Comparison of ENCODE assay signal across 28 mouse cellular contexts in the genomic region with DNA sequence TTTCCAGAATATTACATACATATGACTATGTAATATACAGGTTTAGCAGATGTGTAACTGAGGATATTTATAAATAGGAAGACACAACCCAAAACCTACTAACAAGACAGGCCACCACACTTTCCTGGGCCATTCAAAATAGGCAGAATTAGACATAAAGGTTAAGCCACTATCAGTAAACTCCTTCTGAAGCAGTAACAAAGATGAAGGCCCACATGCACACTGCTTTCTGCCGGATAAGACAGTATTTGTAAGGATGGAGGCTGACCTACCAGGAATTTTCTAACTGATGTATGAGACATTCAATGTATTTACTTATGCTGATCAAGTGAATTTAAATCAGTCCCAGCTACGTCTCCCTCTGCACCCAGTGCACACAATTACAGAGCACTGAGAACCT. TPM values are rescaled to one million over a fixed set of nuclear protein-coding genes. Genes with fewer than 3 reads are reported as not detected.
DNase-seq lines count a peak whose midpoint lies in the region; ATAC-seq and TF ChIP-seq lines count a peak whose summit lies in the region.
"Had no signal": no experiment of that assay in that cellular context is flagged by ENCODE, and none has a peak within 500 bp of the region (broad histone marks: within the 10 kb centered on the region; RNA-seq: fewer than 3 reads in every experiment).

No protein-coding gene starts in this region.

- no peak for ATAC-seq in lung, embryonic 14.5 days (ENCODE audit: insufficient read depth)
- ATAC-seq in intestine, embryonic 14.5 days (replicated peaks; ENCODE audit: low FRiP score, low TSS enrichment, low read depth), result no peak
- ATAC-seq: forebrain, embryonic 13.5 days; inflammation-experienced regulatory T-cells, adult 6 months; midbrain, embryonic 15.5 days had no signal

- H3K27ac ChIP-seq in lung, embryonic 14.5 days (ENCODE audit: low read depth), result no peak overlapping the region
- no peak overlapping the region for H3K27ac ChIP-seq in MEL (ENCODE audit: control insufficient read depth, low read depth, low read length)
- no peak overlapping the region for H3K27ac ChIP-seq in intestine, embryonic 14.5 days (ENCODE audit: low read depth)
- H3K27ac ChIP-seq in small intestine, adult 2 months (ENCODE audit: insufficient read depth, low read depth, low read length), result no peak overlapping the region
- H3K27ac ChIP-seq: forebrain, embryonic 13.5 days; hindbrain, embryonic 10.5 days; hindbrain, embryonic 15.5 days; midbrain, embryonic 10.5 days; midbrain, embryonic 15.5 days; neural tube, embryonic 15.5 days had no signal

- no peaks in the 10 kb centered on the region for H3K79me2 ChIP-seq in MEL (ENCODE audit: control insufficient read depth, insufficient read depth, low read length, poor library complexity)

- H3K36me3 ChIP-seq in lung, embryonic 14.5 days (ENCODE audit: insufficient read depth), result no peaks in the 10 kb centered on the region
- no peaks in the 10 kb centered on the region for H3K36me3 ChIP-seq in MEL (ENCODE audit: control insufficient read depth in 1 of 2, insufficient read depth in 2 of 2, low read length in 2 of 2)
- no peaks in the 10 kb centered on the region for H3K36me3 ChIP-seq in intestine, embryonic 14.5 days (ENCODE audit: control insufficient read depth, insufficient read depth, low read length)
- H3K36me3 ChIP-seq in small intestine, adult 2 months (ENCODE audit: control insufficient read depth, insufficient read depth, low read length), result 0 out of 2 replicates have a peak, but pooled peaks cover 3% of the 10 kb centered on the region
- H3K36me3 ChIP-seq: hindbrain, embryonic 10.5 days; hindbrain, embryonic 15.5 days; midbrain, embryonic 10.5 days; midbrain, embryonic 15.5 days; neural tube, embryonic 15.5 days had no signal

- 72% methylated on average over 2 of the region's 2 CpGs for WGBS in lung, embryonic 14.5 days
- 66% methylated on average over 2 of the region's 2 CpGs for WGBS in intestine, embryonic 14.5 days
- whole genome bisulfite sequencing in small intestine, adult 2 months, result 38% methylated on average over 2 of the region's 2 CpGs

- no peak for TF ChIP-seq CTCF in lung, embryonic 14.5 days (IDR thresholded peaks at IDR 0.05; ENCODE audit: low read depth)
- no peak for TF ChIP-seq CTCF in MEL (IDR thresholded peaks at IDR 0.05 in 2 of 3, conservative IDR thresholded peaks at IDR 0.05 in 1 of 3; ENCODE audit: control insufficient read depth in 1 of 3, insufficient read depth in 1 of 3, low read depth in 2 of 3, low read length in 3 of 3, poor library complexity in 1 of 3, severe bottlenecking in 1 of 3)
- no peak for TF ChIP-seq CTCF in small intestine, adult 2 months (IDR thresholded peaks at IDR 0.05; ENCODE audit: extremely low read depth, insufficient read length, insufficient replicate concordance, low read depth, low read length)

- no peak overlapping the region for H3K4me3 ChIP-seq in lung, embryonic 14.5 days (ENCODE audit: low read depth, low read length)
- H3K4me3 ChIP-seq in MEL (ENCODE audit: control insufficient read depth in 1 of 2, insufficient read depth in 1 of 2, low read depth in 2 of 2, low read length in 2 of 2), result no peak overlapping the region
- no peak overlapping the region for H3K4me3 ChIP-seq in intestine, embryonic 14.5 days (ENCODE audit: low read depth, low read length)
- H3K4me3 ChIP-seq in small intestine, adult 2 months (ENCODE audit: low read depth, low read length), result peak overlapping the region; percentile 44
- H3K4me3 ChIP-seq: forebrain, embryonic 13.5 days; hindbrain, embryonic 10.5 days; hindbrain, embryonic 15.5 days; midbrain, embryonic 10.5 days; midbrain, embryonic 15.5 days; neural tube, embryonic 15.5 days had no signal

- TF ChIP-seq EP300 in MEL (IDR thresholded peaks at IDR 0.05; ENCODE audit: low read depth in 1 of 2, low read length in 2 of 2), result peak in 1 of 2 experiments; percentile 31; a peak in 1 of 4 replicates

- no peaks in the 10 kb centered on the region for H3K4me1 ChIP-seq in lung, embryonic 14.5 days (ENCODE audit: insufficient read depth)
- no peaks in the 10 kb centered on the region for H3K4me1 ChIP-seq in MEL (ENCODE audit: control insufficient read depth in 1 of 2, insufficient read depth in 2 of 2, low read length in 2 of 2)
- H3K4me1 ChIP-seq in intestine, embryonic 14.5 days (replicated peaks; ENCODE audit: control insufficient read depth, insufficient read depth, low read length), result no peaks in the 10 kb centered on the region
- 0 out of 2 replicates have a peak, but pooled peaks cover 4% of the 10 kb centered on the region for H3K4me1 ChIP-seq in small intestine, adult 2 months (ENCODE audit: control insufficient read depth, insufficient read depth, insufficient read length, low read length)
- H3K4me1 ChIP-seq: forebrain, embryonic 13.5 days; hindbrain, embryonic 15.5 days; midbrain, embryonic 15.5 days; neural tube, embryonic 15.5 days had no signal

- H3K9me3 ChIP-seq in lung, embryonic 14.5 days (ENCODE audit: low read depth, low read length), result no peaks in the 10 kb centered on the region
- H3K9me3 ChIP-seq in MEL (replicated peaks; ENCODE audit: insufficient read depth, low read length), result no peaks in the 10 kb centered on the region
- no peaks in the 10 kb centered on the region for H3K9me3 ChIP-seq in intestine, embryonic 14.5 days (ENCODE audit: control insufficient read depth, low read length)
- H3K9me3 ChIP-seq: forebrain, embryonic 13.5 days; hindbrain, embryonic 10.5 days; hindbrain, embryonic 15.5 days; midbrain, embryonic 10.5 days; midbrain, embryonic 15.5 days; neural tube, embryonic 15.5 days had no signal

- no peak for DNase-seq in lung, embryonic 14.5 days
- DNase-seq in lung, adult 18-20 months, result no peak
- DNase-seq in MEL (ENCODE audit: low read depth, low spot score) (peak; percentile 10), MN1 (ENCODE audit: low spot score) (no peak)
- DNase-seq in intestine, embryonic 14.5 days (ENCODE audit: low spot score), result no peak
- no peak for DNase-seq in adrenal gland, adult 2 months
- DNase-seq: adrenal gland, postnatal 10 days; B cell, adult 2 months; cerebellum, adult 8-10 months; cerebellum, postnatal 25 days; gastrocnemius, postnatal 14 days; heart, postnatal 14 days; kidney, postnatal 14 days; liver; lung, postnatal 14 days; right cerebral cortex, postnatal 25 days; spleen, adult 18-20 months; thymus, adult 18-20 months; thymus, postnatal 36 days had no signal

- no peak for TF ChIP-seq POLR2A in MEL (IDR thresholded peaks at IDR 0.05; ENCODE audit: control insufficient read depth in 1 of 2, insufficient read depth in 1 of 2, low read depth in 1 of 2, low read length in 2 of 2, poor library complexity in 1 of 2)
- TF ChIP-seq POLR2A in small intestine, adult 2 months (IDR thresholded peaks at IDR 0.05; ENCODE audit: low read depth, low read length), result no peak

- no peak overlapping the region for H3K9ac ChIP-seq in lung, embryonic 14.5 days
- H3K9ac ChIP-seq in MEL (ENCODE audit: control insufficient read depth, low read depth, low read length, poor library complexity, severe bottlenecking), result no peak overlapping the region
- H3K9ac ChIP-seq in intestine, embryonic 14.5 days (ENCODE audit: low read length), result no peak overlapping the region
- H3K9ac ChIP-seq: forebrain, embryonic 13.5 days; hindbrain, embryonic 15.5 days; midbrain, embryonic 15.5 days; neural tube, embryonic 15.5 days had no signal

- TF ChIP-seq RAD21 in MEL (IDR thresholded peaks at IDR 0.05; ENCODE audit: low read depth, low read length), result no peak

- no peaks in the 10 kb centered on the region for H3K27me3 ChIP-seq in lung, embryonic 14.5 days (ENCODE audit: insufficient read depth, low read length)
- peaks cover 0 to 8% of the 10 kb centered on the region in 2 experiments; a peak in 2 of 4 replicates for H3K27me3 ChIP-seq in MEL (ENCODE audit: control insufficient read depth in 1 of 2, insufficient read depth in 2 of 2, low read length in 2 of 2)
- no peaks in the 10 kb centered on the region for H3K27me3 ChIP-seq in intestine, embryonic 14.5 days (replicated peaks; ENCODE audit: control insufficient read depth, insufficient read depth, low read length)
- H3K27me3 ChIP-seq in small intestine, adult 2 months (ENCODE audit: control insufficient read depth, insufficient read depth, low read length), result no peaks in the 10 kb centered on the region
- H3K27me3 ChIP-seq: forebrain, embryonic 13.5 days; hindbrain, embryonic 15.5 days; midbrain, embryonic 15.5 days; neural tube, embryonic 15.5 days had no signal

- peak overlapping the region; percentile 48; the same call in 1 of the 2 replicates for H3K4me2 ChIP-seq in lung, embryonic 14.5 days
- H3K4me2 ChIP-seq in intestine, embryonic 14.5 days (ENCODE audit: low read length), result peak overlapping the region; percentile 31; the same call in 1 of the 2 replicates
- H3K4me2 ChIP-seq: forebrain, embryonic 13.5 days; hindbrain, embryonic 15.5 days; midbrain, embryonic 15.5 days; neural tube, embryonic 15.5 days had no signal

TF ChIP-seq in MEL, 35 proteins besides CTCF, POLR2A, EP300 and RAD21:
- no peak for TF ChIP-seq MAFK (IDR thresholded peaks at IDR 0.05; ENCODE audit: borderline replicate concordance, low read depth, low read length)
- TF ChIP-seq GATA1 (IDR thresholded peaks at IDR 0.05; ENCODE audit: low read depth, low read length), result peak; percentile 23; the same call in 1 of the 2 replicates
TF ChIP-seq in MEL: peak in this region for 1.

RNA-seq across cellular contexts. Expression of a gene that starts 55.4 kb away (rescaled TPM):
- polyA plus RNA-seq in lung, embryonic 14.5 days (2014; fragmentation: Nextera tagmentation; extraction: Ambion mirVana), result 8.1 and 8.5 TPM in 2 replicates
- total RNA-seq in MEL (2012; rRNA removed), result not detected in 2 replicates
- polyA plus RNA-seq in MEL (2012; ENCODE audit: insufficient read depth in 1 of 2, insufficient read length in 2 of 2, low read depth in 1 of 2, low replicate concordance in 2 of 2, missing spikeins in 1 of 2), result not detected
- 11.8 and 12.6 TPM in 2 replicates for polyA plus RNA-seq in intestine, embryonic 14.5 days (2014; fragmentation: Nextera tagmentation; extraction: Ambion mirVana)
- 12.4 and 15.3 TPM in 2 replicates for polyA plus RNA-seq in small intestine, adult 2 months (2012; rRNA removed)
- total RNA-seq in adrenal gland, adult 2 months (2021), result 1 to 10 TPM; 1.7 to 2.3 TPM
- 1.6 and 2.5 TPM in 2 replicates for polyA plus RNA-seq in adrenal gland, adult 2 months (2012; rRNA removed)
- total RNA-seq: granulocyte monocyte progenitor cell, adult 5-6 weeks had no signal
